Mouse (Mus musculus): Measurements from ENCODE around the gene Adgrg6. TPM values are rescaled to one million over a fixed set of nuclear protein-coding genes. Genes with fewer than 3 reads are reported as not detected.

Gene Adgrg6
- polyA plus RNA-seq, 1 experiment from 2014 or later, result 4.3 TPM

DNA sequence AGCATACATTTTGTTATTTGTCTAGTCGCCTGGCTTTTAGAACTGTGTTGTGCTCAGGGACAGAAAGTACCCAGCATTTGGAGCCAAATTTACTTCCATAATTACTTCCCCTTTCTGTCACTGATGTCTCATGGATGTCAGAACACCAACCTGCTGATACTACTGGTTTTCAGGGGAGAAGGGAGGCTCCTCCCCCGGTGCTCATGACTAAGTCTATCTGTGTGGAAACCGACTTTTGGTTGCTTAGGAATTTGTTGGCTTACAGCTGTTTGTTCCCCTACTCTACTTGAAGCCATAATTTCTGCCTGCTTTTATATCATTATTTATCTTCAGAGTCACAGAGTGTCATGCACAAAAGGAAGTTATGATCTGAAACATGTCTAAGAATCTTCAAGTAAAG lies 14.4 kb downstream of the Adgrg6 start:
- Histone ChIP-seq H3K4me2 (replicated peaks) (no peak overlapping the region), H3K9me3 (no peaks in the 10 kb centered on the region), H3K36me3 (no peaks in the 10 kb centered on the region), H3K9ac (replicated peaks) (no peak overlapping the region), H3K27ac (replicated peaks) (no peak overlapping the region), H3K4me3 (no peak overlapping the region), H3K4me1 (no peaks in the 10 kb centered on the region), H3K27me3 (no peaks in the 10 kb centered on the region)
- no peak for ATAC-seq (ENCODE audit: low FRiP score, low read depth)
- whole genome bisulfite sequencing, result 84% methylated on average over 3 of the region's 3 CpGs

DNA sequence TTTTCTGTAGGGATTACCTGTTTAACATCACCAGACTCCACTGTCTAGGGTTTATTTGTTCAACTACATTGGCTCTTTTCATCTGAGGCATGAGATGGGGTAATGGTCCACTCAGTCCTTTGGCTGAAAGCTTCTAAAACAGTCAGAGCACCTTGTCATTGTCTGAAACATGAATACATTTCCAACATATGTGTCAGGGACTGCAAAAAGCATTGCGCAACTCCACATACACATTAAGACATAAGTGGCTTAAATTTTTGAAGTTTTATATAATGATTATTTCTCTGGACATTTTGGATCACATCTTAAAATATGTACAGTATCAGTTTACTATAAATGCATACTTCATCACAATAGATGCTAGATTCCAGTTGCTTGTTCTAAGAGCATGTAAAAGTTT lies 14.8 kb downstream of the Adgrg6 start:
- no peak for ATAC-seq (ENCODE audit: low FRiP score, low read depth)
- no peak overlapping the region for H3K4me2 ChIP-seq (replicated peaks)
- H3K9me3 ChIP-seq, result no peaks in the 10 kb centered on the region
- WGBS, result 95% methylated on average over 1 of the region's 1 CpGs
- H3K36me3 ChIP-seq, result no peaks in the 10 kb centered on the region
- H3K27ac ChIP-seq (replicated peaks), result no peak overlapping the region
- H3K9ac ChIP-seq (replicated peaks), result no peak overlapping the region
- H3K4me1 ChIP-seq, result no peaks in the 10 kb centered on the region
- no peak overlapping the region for H3K4me3 ChIP-seq
- H3K27me3 ChIP-seq, result no peaks in the 10 kb centered on the region

GRCm38 (mm10) chr10:14527765-14528164 lies 17.7 kb downstream of the Adgrg6 start:
- no peak overlapping the region for H3K4me3 ChIP-seq
- ATAC-seq (ENCODE audit: low FRiP score, low read depth), result no peak
- H3K27me3 ChIP-seq, result no peaks in the 10 kb centered on the region
- 86% methylated on average over 2 of the region's 2 CpGs for WGBS
- H3K36me3 ChIP-seq, result no peaks in the 10 kb centered on the region
- no peaks in the 10 kb centered on the region for H3K4me1 ChIP-seq
- H3K4me2 ChIP-seq (replicated peaks), result no peak overlapping the region
- no peak overlapping the region for H3K9ac ChIP-seq (replicated peaks)
- no peak overlapping the region for H3K27ac ChIP-seq (replicated peaks)
- no peaks in the 10 kb centered on the region for H3K9me3 ChIP-seq

DNA sequence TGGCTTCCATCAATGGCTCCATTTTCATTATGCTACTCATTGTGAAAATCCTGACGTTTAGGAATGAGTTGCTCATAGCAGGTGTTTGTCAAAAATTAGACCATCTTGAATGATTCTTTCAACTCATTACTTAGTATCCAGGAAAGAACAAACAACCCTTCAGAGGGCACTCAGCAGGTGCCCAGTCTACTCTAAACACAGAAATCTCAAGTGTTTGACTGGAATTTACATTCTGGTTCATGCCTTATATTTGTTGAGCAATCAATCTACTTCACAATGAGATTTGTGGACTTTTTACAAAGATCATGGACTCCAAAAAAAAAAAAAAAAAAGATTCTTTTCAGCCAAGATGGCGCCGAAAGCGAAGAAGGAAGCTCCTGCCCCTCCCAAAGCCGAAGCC lies 22.7 kb downstream of the Adgrg6 start:
- ATAC-seq (ENCODE audit: low FRiP score, low read depth), result no peak
- H3K9me3 ChIP-seq, result no peaks in the 10 kb centered on the region
- H3K36me3 ChIP-seq, result no peaks in the 10 kb centered on the region
- no peak overlapping the region for H3K27ac ChIP-seq (replicated peaks)
- WGBS, result 89% methylated on average over 5 of the region's 5 CpGs
- H3K4me2 ChIP-seq (replicated peaks), result no peak overlapping the region
- no peak overlapping the region for H3K9ac ChIP-seq (replicated peaks)
- H3K4me1 ChIP-seq, result no peaks in the 10 kb centered on the region
- H3K27me3 ChIP-seq, result no peaks in the 10 kb centered on the region
- H3K4me3 ChIP-seq, result no peak overlapping the region

GRCm38 (mm10) chr10:14520912-14521675 lies 24.4 kb downstream of the Adgrg6 start:
- H3K9me3 ChIP-seq, result no peaks in the 10 kb centered on the region
- no peak overlapping the region for H3K4me2 ChIP-seq (replicated peaks)
- no peak overlapping the region for H3K27ac ChIP-seq (replicated peaks)
- no peaks in the 10 kb centered on the region for H3K4me1 ChIP-seq
- 78% methylated on average over 8 of the region's 8 CpGs for WGBS
- H3K9ac ChIP-seq (replicated peaks), result no peak overlapping the region
- H3K36me3 ChIP-seq, result no peaks in the 10 kb centered on the region
- ATAC-seq (ENCODE audit: low FRiP score, low read depth), result no peak
- H3K4me3 ChIP-seq, result no peak overlapping the region
- no peaks in the 10 kb centered on the region for H3K27me3 ChIP-seq

GRCm38 (mm10) chr10:14517909-14518308 lies 27.6 kb downstream of the Adgrg6 start:
- Histone ChIP-seq H3K27me3 (no peaks in the 10 kb centered on the region), H3K4me3 (no peak overlapping the region), H3K27ac (replicated peaks) (no peak overlapping the region), H3K9ac (replicated peaks) (no peak overlapping the region), H3K4me1 (no peaks in the 10 kb centered on the region), H3K4me2 (replicated peaks) (no peak overlapping the region), H3K9me3 (no peaks in the 10 kb centered on the region), H3K36me3 (no peaks in the 10 kb centered on the region)
- ATAC-seq (ENCODE audit: low FRiP score, low read depth), result no peak
- WGBS, result 77% methylated on average over 5 of the region's 5 CpGs

DNA sequence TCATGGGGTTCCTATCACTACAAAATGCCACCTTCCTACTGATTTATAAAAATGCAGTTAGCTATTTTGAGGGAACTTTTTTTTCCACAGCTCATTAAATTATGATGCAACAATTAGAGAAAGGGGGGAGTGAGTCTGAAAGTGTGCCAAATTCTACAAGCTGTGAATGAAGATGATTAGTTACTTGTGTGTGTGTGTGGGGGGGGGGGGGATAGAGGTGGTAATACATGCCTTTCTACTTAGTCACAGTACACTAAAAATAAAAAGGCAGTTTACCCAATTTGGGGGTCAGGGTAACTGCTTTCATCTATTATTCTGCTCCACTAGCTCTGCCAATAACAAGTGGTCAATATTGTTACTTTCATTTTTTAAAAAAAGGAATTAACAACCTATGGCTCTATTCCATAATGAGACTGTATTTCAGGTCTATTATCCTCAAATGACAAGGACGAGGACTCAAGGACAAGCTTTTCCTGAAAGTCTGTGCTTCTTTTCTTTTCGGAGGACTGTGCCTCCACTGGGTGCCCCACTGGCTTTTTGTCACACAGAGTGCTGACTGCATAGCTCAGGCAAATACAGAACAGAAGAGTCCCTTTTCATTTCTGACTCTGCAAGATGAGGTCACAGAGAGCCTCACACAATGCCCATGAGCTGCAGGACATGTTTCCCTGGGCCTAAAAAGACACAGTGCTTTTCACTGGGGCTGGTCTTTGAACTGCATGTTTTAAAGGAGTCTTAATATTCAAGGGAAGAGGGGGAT lies 33.4 kb downstream of the Adgrg6 start:
- peaks cover 5% of the 10 kb centered on the region; the same call in 1 of the 2 replicates for H3K4me1 ChIP-seq
- H3K4me3 ChIP-seq, result no peak overlapping the region
- H3K36me3 ChIP-seq, result no peaks in the 10 kb centered on the region
- WGBS, result 26% methylated on average over 2 of the region's 2 CpGs
- no peak overlapping the region for H3K9ac ChIP-seq (replicated peaks)
- no peaks in the 10 kb centered on the region for H3K27me3 ChIP-seq
- no peak overlapping the region for H3K27ac ChIP-seq (replicated peaks)
- H3K9me3 ChIP-seq, result no peaks in the 10 kb centered on the region
- no peak overlapping the region for H3K4me2 ChIP-seq (replicated peaks)
- ATAC-seq (ENCODE audit: low FRiP score, low read depth), result peak; percentile 73

DNA sequence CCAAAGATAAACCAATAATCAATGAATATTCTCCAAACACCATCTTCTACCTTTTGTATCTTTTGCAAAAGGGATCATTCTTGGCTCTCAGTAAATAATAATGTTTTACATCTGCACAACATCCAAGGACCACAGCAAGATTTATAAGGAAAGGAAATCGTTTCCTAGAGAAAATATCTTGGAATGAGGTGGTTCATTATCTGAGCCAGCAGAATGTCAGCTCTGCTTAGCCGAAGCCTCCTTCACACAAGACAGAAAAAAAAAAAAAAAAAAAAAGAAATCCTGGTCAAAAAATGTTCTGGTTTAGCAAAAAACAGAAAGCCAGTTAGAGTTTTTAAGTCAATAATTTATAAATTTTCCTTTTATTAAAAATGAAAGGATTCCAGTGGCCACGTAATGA lies 34.3 kb downstream of the Adgrg6 start:
- H3K27ac ChIP-seq (replicated peaks), result no peak overlapping the region
- H3K4me2 ChIP-seq (replicated peaks), result no peak overlapping the region
- WGBS, result 77% methylated on average over 3 of the region's 3 CpGs
- no peaks in the 10 kb centered on the region for H3K27me3 ChIP-seq
- H3K36me3 ChIP-seq, result no peaks in the 10 kb centered on the region
- no peak for ATAC-seq (ENCODE audit: low FRiP score, low read depth)
- peaks cover 5% of the 10 kb centered on the region; the same call in 1 of the 2 replicates for H3K4me1 ChIP-seq
- no peaks in the 10 kb centered on the region for H3K9me3 ChIP-seq
- no peak overlapping the region for H3K9ac ChIP-seq (replicated peaks)
- H3K4me3 ChIP-seq, result no peak overlapping the region

GRCm38 (mm10) chr10:14495658-14496057 lies 49.8 kb downstream of the Adgrg6 start:
- H3K4me3 ChIP-seq, result no peak overlapping the region
- H3K27ac ChIP-seq (replicated peaks), result no peak overlapping the region
- ATAC-seq (ENCODE audit: low FRiP score, low read depth), result no peak
- no peaks in the 10 kb centered on the region for H3K4me1 ChIP-seq
- no peak overlapping the region for H3K9ac ChIP-seq (replicated peaks)
- H3K27me3 ChIP-seq, result no peaks in the 10 kb centered on the region
- no peaks in the 10 kb centered on the region for H3K36me3 ChIP-seq
- no peak overlapping the region for H3K4me2 ChIP-seq (replicated peaks)
- no peaks in the 10 kb centered on the region for H3K9me3 ChIP-seq

GRCm38 (mm10) chr10:14495204-14495603 lies 50.3 kb downstream of the Adgrg6 start:
- no peak overlapping the region for H3K4me3 ChIP-seq
- no peak overlapping the region for H3K4me2 ChIP-seq (replicated peaks)
- H3K4me1 ChIP-seq, result no peaks in the 10 kb centered on the region
- no peak overlapping the region for H3K27ac ChIP-seq (replicated peaks)
- no peak for ATAC-seq (ENCODE audit: low FRiP score, low read depth)
- H3K27me3 ChIP-seq, result no peaks in the 10 kb centered on the region
- H3K36me3 ChIP-seq, result no peaks in the 10 kb centered on the region
- H3K9ac ChIP-seq (replicated peaks), result no peak overlapping the region
- H3K9me3 ChIP-seq, result no peaks in the 10 kb centered on the region

DNA sequence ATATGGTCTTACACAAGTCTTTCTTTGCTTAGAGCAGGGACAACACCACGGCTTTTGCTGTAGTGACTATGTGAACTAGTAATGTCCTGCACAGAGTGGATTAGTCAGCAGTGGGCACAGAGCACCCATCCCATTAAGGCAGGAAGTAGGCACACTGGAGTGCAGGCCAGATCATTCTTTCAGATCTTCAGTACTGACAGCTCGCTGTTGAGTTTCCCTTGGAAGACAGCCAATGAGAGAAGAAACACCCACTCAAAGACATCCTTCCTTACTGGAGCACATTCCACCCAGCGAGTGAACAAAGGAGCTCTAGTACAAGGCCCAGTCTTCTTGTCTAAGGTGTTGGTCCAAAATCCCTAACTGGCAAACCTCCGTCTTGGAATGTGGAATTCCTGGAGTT lies 53.6 kb downstream of the Adgrg6 start:
- Histone ChIP-seq H3K4me1 (no peaks in the 10 kb centered on the region), H3K36me3 (no peaks in the 10 kb centered on the region), H3K9me3 (no peaks in the 10 kb centered on the region), H3K4me2 (replicated peaks) (no peak overlapping the region), H3K9ac (replicated peaks) (no peak overlapping the region), H3K27ac (replicated peaks) (no peak overlapping the region), H3K27me3 (no peaks in the 10 kb centered on the region), H3K4me3 (no peak overlapping the region)
- no peak for ATAC-seq (ENCODE audit: low FRiP score, low read depth)
- WGBS, result 89% methylated on average over 4 of the region's 4 CpGs

DNA sequence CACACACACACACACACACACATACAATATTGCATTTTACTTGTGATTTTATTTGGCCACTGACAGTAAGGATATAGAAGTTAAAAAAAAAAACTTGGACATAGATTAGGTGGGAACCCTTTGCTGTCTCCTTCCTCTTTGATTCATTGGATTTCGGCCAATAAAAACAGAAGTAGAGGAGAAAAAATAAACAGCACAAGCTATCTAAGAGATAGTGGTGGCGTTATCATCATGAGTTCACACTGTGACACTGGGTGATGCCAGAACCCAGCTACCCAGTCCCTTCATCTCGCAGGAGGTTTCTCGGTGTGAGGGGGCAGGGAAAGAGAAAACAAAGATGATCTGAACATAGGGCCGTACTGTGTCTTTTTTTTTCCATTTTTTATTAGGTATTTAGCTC lies 62.2 kb downstream of the Adgrg6 start:
- H3K4me2 ChIP-seq (replicated peaks), result no peak overlapping the region
- no peaks in the 10 kb centered on the region for H3K9me3 ChIP-seq
- H3K27me3 ChIP-seq, result no peaks in the 10 kb centered on the region
- ATAC-seq (ENCODE audit: low FRiP score, low read depth), result no peak
- H3K27ac ChIP-seq (replicated peaks), result no peak overlapping the region
- no peaks in the 10 kb centered on the region for H3K4me1 ChIP-seq
- no peaks in the 10 kb centered on the region for H3K36me3 ChIP-seq
- WGBS, result 87% methylated on average over 5 of the region's 5 CpGs
- no peak overlapping the region for H3K9ac ChIP-seq (replicated peaks)
- no peak overlapping the region for H3K4me3 ChIP-seq
